Mouse (Mus musculus): ENCODE results near the gene B4galt3. TPM values are rescaled to one million over a fixed set of nuclear protein-coding genes. Genes with fewer than 3 reads are reported as not detected.

B4galt3 gene
- polyA plus RNA-seq, 1 experiment from 2014 or later, result 58.4 TPM

DNA sequence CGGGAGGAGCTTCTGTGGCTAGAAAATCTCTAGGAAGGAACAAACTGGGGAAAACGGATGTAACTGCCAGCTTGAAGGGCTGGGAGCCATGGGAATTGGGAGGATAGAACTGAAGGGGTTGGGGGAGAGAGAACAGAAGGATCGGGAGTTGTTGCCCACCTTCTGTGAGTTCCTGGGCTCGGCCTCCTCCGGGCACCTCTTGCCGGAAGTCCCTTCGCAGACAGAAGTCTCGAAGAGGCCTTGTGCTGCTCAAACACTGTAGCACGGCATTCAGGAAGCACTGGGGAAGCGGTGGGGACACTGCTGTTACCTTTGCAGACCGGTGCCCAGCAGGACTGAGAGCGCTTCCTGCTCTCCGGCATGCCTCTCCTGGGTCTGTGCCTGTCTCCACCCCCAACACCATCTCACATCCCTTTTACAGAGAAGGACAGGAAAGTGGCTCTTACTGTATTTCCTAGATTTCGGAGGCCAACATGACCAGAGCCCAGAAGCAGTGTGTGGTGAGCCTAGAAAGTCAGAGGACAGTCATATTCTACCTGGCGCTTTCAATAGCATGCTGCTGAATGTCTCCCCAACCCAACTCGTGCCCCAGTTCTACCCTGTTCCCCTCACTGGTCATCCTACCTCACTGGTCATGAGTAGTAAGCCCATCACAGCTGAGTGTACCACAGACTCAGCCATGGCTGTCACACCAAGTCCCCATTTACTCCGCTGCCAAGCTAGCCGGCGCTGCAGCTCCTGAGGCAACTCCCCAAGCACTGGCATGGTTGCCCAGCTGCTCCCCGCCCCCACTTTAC, 15.2 kb downstream of the B4galt3 start:
- H3K4me1 ChIP-seq (ENCODE audit: control insufficient read depth, insufficient read depth, low read length), result peaks cover 16% of the 10 kb centered on the region
- DNase-seq (ENCODE audit: low spot score, missing footprints), result peak; percentile 51
- no peak overlapping the region for H3K27ac ChIP-seq (ENCODE audit: low read depth, low read length)
- WGBS, result 92% methylated on average over 20 of the region's 20 CpGs
- H3K4me3 ChIP-seq (ENCODE audit: low read depth, low read length), result no peak overlapping the region; the same call in 1 of the 2 replicates
- peaks cover 14% of the 10 kb centered on the region for H3K36me3 ChIP-seq (ENCODE audit: control insufficient read depth, insufficient read depth, low read length)
- no peak overlapping the region for H3K9ac ChIP-seq (ENCODE audit: low read length)
- no peak for ATAC-seq (ENCODE audit: low FRiP score)
- no peaks in the 10 kb centered on the region for H3K9me3 ChIP-seq (ENCODE audit: control insufficient read depth, low read length)
- no peaks in the 10 kb centered on the region for H3K27me3 ChIP-seq (ENCODE audit: control insufficient read depth, insufficient read depth, low read length)
- H3K4me2 ChIP-seq, result no peak overlapping the region

GRCm38 (mm10) chr1:171286517-171286916, 16.4 kb downstream of the B4galt3 start:
- ATAC-seq (ENCODE audit: low FRiP score) (no peak), DNase-seq (ENCODE audit: low spot score, missing footprints) (no peak)
- Histone ChIP-seq H3K4me2 (peak overlapping the region; percentile 1; the same call in 1 of the 2 replicates), H3K4me1 (ENCODE audit: control insufficient read depth, insufficient read depth, low read length) (peaks cover 14% of the 10 kb centered on the region), H3K9ac (ENCODE audit: low read length) (no peak overlapping the region; the same call in 1 of the 2 replicates), H3K36me3 (ENCODE audit: control insufficient read depth, insufficient read depth, low read length) (peaks cover 14% of the 10 kb centered on the region), H3K9me3 (ENCODE audit: control insufficient read depth, low read length) (no peaks in the 10 kb centered on the region), H3K27me3 (ENCODE audit: control insufficient read depth, insufficient read depth, low read length) (no peaks in the 10 kb centered on the region), H3K4me3 (ENCODE audit: low read depth, low read length) (no peak overlapping the region), H3K27ac (ENCODE audit: low read depth, low read length) (no peak overlapping the region)
- WGBS, result 84% methylated on average over 19 of the region's 19 CpGs

DNA sequence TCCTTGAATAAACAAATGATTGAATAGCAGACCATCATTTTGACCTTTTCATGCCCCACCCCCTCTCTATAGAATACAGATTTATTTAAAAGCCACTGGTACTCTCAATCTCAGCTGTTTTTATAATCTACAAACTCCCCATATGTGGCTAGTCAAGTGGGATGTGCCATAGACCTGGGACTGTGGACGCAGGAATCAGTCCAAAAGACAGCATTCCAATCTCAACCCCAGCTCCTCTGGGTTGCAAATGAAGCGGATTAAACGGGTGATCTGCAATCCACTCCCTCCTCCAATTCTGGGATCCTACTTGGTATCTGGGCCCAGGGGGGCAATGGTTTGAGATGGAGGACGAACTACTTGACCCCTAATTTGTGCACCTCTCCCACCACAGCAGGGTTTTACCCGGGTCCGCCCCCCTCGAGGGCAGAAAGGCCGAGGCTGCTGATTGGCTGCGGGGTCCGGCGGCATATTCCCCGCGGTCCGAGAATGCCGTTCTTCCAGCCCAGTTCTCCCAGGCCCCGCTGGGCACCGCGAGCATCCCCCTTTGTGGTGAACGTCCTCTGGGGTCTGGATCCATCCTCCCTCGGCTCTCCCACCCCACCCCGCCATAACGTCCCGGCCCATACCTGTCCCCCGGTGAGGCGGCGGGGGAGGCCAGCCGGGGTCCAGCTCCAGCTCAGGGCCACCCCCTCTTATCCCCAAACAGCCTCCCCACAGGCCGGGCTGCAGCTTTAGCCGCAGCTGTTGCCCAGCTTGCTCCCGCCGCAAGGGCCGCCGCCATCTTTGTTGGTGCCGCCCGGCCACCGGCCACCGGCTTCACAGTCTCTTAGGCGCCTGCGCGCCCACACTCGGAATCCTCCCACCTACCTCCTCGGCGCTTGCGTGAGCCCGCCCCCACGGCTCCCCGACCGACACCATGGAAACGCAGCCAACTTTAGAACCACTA, 17.3 kb downstream of the B4galt3 start, which contains the start of gene Usp21:
Gene Usp21, minus strand, starts transcription at position 856 of the 946 bp plus-strand sequence.
- peaks cover 14% of the 10 kb centered on the region for H3K36me3 ChIP-seq (ENCODE audit: control insufficient read depth, insufficient read depth, low read length)
- H3K9me3 ChIP-seq (ENCODE audit: control insufficient read depth, low read length), result no peaks in the 10 kb centered on the region
- peak within 1 kb of the TSS; percentile 97 for H3K9ac ChIP-seq (ENCODE audit: low read length)
- peak within 1 kb of the TSS; percentile 54 for H3K4me2 ChIP-seq
- peak within 1 kb of the TSS; percentile 81 for H3K4me3 ChIP-seq (ENCODE audit: low read depth, low read length)
- WGBS, result 1% methylated on average over 49 of the region's 49 CpGs
- H3K27ac ChIP-seq (ENCODE audit: low read depth, low read length), result peak within 1 kb of the TSS; percentile 94
- DNase-seq (ENCODE audit: low spot score, missing footprints) (peak; percentile 99), ATAC-seq (ENCODE audit: low FRiP score) (peak; percentile 97)
- H3K27me3 ChIP-seq (ENCODE audit: control insufficient read depth, insufficient read depth, low read length), result no peaks in the 10 kb centered on the region
- peaks cover 14% of the 10 kb centered on the region for H3K4me1 ChIP-seq (ENCODE audit: control insufficient read depth, insufficient read depth, low read length)

DNA sequence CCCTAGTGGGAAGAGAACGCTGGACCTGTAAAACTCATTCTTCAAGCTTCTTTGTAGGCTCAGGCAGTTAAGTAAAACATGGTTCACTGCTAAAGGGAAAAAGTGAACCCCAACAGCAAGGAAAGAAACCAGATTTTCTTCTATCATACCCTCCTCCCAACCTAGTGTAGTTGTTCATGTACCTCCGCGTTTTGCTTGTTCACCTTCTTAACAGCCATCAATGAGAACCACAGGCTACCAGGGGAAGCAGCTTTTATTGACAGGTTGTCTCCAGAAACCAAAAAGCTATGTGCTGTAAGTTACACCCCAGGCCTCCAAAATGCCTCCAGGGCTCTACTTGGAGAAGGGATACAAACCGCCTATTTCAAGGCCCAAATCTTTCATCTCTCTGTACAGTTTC, 18.2 kb downstream of the B4galt3 start:
- no peak for DNase-seq (ENCODE audit: low spot score, missing footprints)
- Histone ChIP-seq H3K4me1 (ENCODE audit: control insufficient read depth, insufficient read depth, low read length) (peaks cover 14% of the 10 kb centered on the region), H3K9me3 (ENCODE audit: control insufficient read depth, low read length) (no peaks in the 10 kb centered on the region), H3K9ac (ENCODE audit: low read length) (peak overlapping the region; percentile 97), H3K4me3 (ENCODE audit: low read depth, low read length) (peak overlapping the region; percentile 81; the same call in 1 of the 2 replicates), H3K36me3 (ENCODE audit: control insufficient read depth, insufficient read depth, low read length) (peaks cover 14% of the 10 kb centered on the region), H3K27me3 (ENCODE audit: control insufficient read depth, insufficient read depth, low read length) (no peaks in the 10 kb centered on the region), H3K4me2 (peak overlapping the region; percentile 54; the same call in 1 of the 2 replicates), H3K27ac (ENCODE audit: low read depth, low read length) (peak overlapping the region; percentile 94; the same call in 1 of the 2 replicates)
- 68% methylated on average over 4 of the region's 4 CpGs for WGBS
- ATAC-seq (ENCODE audit: low FRiP score), result no peak

DNA sequence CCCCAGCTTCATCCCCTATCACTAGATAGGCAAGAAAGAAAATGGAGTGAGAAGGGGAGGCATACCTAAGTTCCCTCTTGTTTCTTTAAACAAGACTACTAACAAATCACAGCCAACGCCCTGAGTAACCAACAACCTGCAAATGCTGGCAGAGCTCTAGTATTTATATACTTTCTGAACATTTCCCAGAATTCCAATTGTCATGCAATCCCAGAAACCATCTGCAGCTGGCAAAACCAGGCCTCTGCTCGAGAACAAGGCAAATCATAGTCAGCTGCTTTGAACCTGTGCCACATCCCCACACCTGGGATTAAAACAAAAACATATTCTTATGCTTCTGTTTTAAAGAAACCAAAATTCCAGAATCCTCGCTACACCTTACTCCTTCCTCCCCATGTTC, 23.2 kb downstream of the B4galt3 start:
- no peak overlapping the region for H3K9ac ChIP-seq (ENCODE audit: low read length)
- H3K4me2 ChIP-seq, result peak overlapping the region; percentile 70; the same call in 1 of the 2 replicates
- DNase-seq (ENCODE audit: low spot score, missing footprints) (no peak), ATAC-seq (ENCODE audit: low FRiP score) (no peak)
- no peaks in the 10 kb centered on the region for H3K9me3 ChIP-seq (ENCODE audit: control insufficient read depth, low read length)
- peak overlapping the region; percentile 73 for H3K4me3 ChIP-seq (ENCODE audit: low read depth, low read length)
- H3K36me3 ChIP-seq (ENCODE audit: control insufficient read depth, insufficient read depth, low read length), result 0 out of 2 replicates have a peak, but pooled peaks cover 7% of the 10 kb centered on the region
- WGBS, result 91% methylated on average over 3 of the region's 3 CpGs
- peaks cover 3% of the 10 kb centered on the region for H3K27me3 ChIP-seq (ENCODE audit: control insufficient read depth, insufficient read depth, low read length)
- H3K27ac ChIP-seq (ENCODE audit: low read depth, low read length), result no peak overlapping the region
- H3K4me1 ChIP-seq (ENCODE audit: control insufficient read depth, insufficient read depth, low read length), result peaks cover 6% of the 10 kb centered on the region; the same call in 1 of the 2 replicates

DNA sequence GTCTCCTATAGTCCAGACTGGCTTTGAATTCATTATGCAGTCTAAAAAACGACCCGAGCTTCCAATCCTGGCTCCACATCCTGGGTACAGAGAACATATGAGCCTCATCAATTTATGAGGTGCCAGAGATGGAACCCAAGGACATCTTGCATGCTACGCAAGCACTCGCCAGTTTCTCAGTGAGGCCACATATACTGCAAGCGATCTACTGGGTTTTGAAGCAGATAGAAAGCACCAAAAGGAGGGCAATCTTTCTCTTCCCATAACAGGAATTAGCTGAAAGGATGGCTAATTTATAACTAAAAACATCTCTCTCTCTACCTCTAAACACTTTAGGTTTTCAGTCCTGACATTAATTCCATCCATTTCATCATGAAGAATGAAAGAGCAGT, 23.8 kb downstream of the B4galt3 start:
- H3K9ac ChIP-seq (ENCODE audit: low read length), result peak overlapping the region; percentile 96
- no peaks in the 10 kb centered on the region for H3K9me3 ChIP-seq (ENCODE audit: control insufficient read depth, low read length)
- no peak for DNase-seq (ENCODE audit: low spot score, missing footprints)
- 44% methylated on average over 5 of the region's 5 CpGs for WGBS
- peak overlapping the region; percentile 70 for H3K4me2 ChIP-seq
- no peak for ATAC-seq (ENCODE audit: low FRiP score)
- peaks cover 6% of the 10 kb centered on the region; the same call in 1 of the 2 replicates for H3K4me1 ChIP-seq (ENCODE audit: control insufficient read depth, insufficient read depth, low read length)
- peaks cover 3% of the 10 kb centered on the region for H3K27me3 ChIP-seq (ENCODE audit: control insufficient read depth, insufficient read depth, low read length)
- peak overlapping the region; percentile 73 for H3K4me3 ChIP-seq (ENCODE audit: low read depth, low read length)
- 0 out of 2 replicates have a peak, but pooled peaks cover 4% of the 10 kb centered on the region for H3K36me3 ChIP-seq (ENCODE audit: control insufficient read depth, insufficient read depth, low read length)
- H3K27ac ChIP-seq (ENCODE audit: low read depth, low read length), result no peak overlapping the region

DNA sequence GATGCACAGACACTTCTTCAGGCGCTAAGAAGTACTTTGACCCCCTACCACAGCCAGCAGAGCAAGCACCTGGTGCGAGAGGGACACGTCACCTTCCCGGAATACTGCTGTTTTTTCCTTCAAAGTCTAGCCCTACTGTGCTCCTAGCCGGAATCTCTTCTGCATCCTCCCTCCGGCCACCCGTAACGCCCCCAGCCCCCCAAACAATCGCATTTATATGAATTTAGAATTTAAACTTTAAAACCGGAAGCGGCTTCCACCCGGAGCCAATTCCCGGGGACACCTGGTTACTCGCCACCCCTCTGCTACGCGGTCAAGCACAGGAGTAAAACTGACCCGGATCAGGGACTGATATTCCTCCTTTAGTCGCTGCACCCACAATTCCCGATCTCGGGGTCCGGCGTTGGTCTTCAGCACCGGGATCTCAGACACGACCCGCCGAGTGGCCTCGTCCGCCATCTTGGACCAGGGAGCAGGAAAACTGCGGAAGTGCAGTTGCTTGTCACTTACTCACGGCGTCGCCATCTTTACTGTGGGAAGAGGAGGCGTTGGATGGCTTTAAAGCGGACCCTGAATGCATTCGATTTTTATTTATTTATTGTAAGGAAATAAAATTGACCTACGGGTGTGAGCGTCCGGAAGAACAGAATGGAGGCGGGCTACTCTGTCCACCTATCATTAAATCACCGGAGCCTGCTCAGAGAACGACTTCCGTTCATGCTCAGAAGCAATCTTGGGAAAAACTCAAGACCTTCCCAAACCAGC, 24.4 kb downstream of the B4galt3 start, which contains the start of gene Ufc1:
Gene Ufc1, minus strand, starts transcription at position 727 of the 765 bp plus-strand sequence.
- ATAC-seq (ENCODE audit: low FRiP score), result peak; percentile 87
- peaks cover 6% of the 10 kb centered on the region; the same call in 1 of the 2 replicates for H3K4me1 ChIP-seq (ENCODE audit: control insufficient read depth, insufficient read depth, low read length)
- 1% methylated on average over 42 of the region's 42 CpGs for WGBS

GRCm38 (mm10) chr1:171295063-171295402, 24.9 kb downstream of the B4galt3 start:
- H3K9me3 ChIP-seq (ENCODE audit: control insufficient read depth, low read length), result no peaks in the 10 kb centered on the region
- peak; percentile 19; the same call in 1 of the 2 replicates for ATAC-seq (ENCODE audit: low FRiP score)
- no peak for DNase-seq (ENCODE audit: low spot score, missing footprints)
- peaks cover 6% of the 10 kb centered on the region; the same call in 1 of the 2 replicates for H3K4me1 ChIP-seq (ENCODE audit: control insufficient read depth, insufficient read depth, low read length)
- 13% methylated on average over 3 of the region's 3 CpGs for WGBS
- peak overlapping the region; percentile 85 for H3K27ac ChIP-seq (ENCODE audit: low read depth, low read length)
- peak overlapping the region; percentile 73 for H3K4me3 ChIP-seq (ENCODE audit: low read depth, low read length)
- peaks cover 3% of the 10 kb centered on the region for H3K27me3 ChIP-seq (ENCODE audit: control insufficient read depth, insufficient read depth, low read length)
- H3K4me2 ChIP-seq, result peak overlapping the region; percentile 70
- H3K36me3 ChIP-seq (ENCODE audit: control insufficient read depth, insufficient read depth, low read length), result no peaks in the 10 kb centered on the region
- H3K9ac ChIP-seq (ENCODE audit: low read length), result peak overlapping the region; percentile 96

More for the DNA sequence above, 24.4 kb downstream of the B4galt3 start, which contains the start of gene Ufc1:
- DNase-seq (ENCODE audit: low spot score, missing footprints), result peak; percentile 99
- H3K27me3 ChIP-seq (ENCODE audit: control insufficient read depth, insufficient read depth, low read length), result peaks cover 3% of the 10 kb centered on the region
- H3K9me3 ChIP-seq (ENCODE audit: control insufficient read depth, low read length), result no peaks in the 10 kb centered on the region
- H3K4me3 ChIP-seq (ENCODE audit: low read depth, low read length), result peak within 1 kb of the TSS; percentile 73
- H3K36me3 ChIP-seq (ENCODE audit: control insufficient read depth, insufficient read depth, low read length), result 0 out of 2 replicates have a peak, but pooled peaks cover 2% of the 10 kb centered on the region
- peak within 1 kb of the TSS; percentile 96 for H3K9ac ChIP-seq (ENCODE audit: low read length)
- H3K4me2 ChIP-seq, result peak within 1 kb of the TSS; percentile 70
- H3K27ac ChIP-seq (ENCODE audit: low read depth, low read length), result peak within 1 kb of the TSS; percentile 85
